8 mouse cellular contexts compared by ENCODE assay signal in the genomic region with DNA sequence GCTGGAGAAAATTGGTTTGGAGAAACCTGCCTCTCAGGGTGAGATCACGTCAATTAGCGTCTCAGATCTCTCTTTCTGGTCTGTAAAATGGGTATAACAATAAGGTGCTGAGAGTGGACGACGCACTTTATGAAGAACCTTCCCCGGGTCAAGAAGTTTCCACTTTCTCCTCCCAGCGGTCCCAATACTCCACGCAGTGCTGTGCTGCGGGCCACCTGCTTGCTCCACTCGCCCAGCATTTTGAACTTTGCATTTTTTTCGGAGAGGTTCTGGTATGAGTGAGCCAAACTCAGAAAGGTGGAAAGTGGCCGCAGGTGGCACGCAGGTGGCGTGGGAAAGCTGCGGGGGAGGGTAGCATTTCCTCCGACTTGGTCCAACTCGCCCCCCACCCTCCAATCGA. TPM values are rescaled to one million over a fixed set of nuclear protein-coding genes. Genes with fewer than 3 reads are reported as not detected.
DNase-seq lines count a peak whose midpoint lies in the region; ATAC-seq and TF ChIP-seq lines count a peak whose summit lies in the region.

No protein-coding gene starts in this region.

- no peak for TF ChIP-seq CTCF in ES-Bruce4 (IDR thresholded peaks at IDR 0.05; ENCODE audit: low read depth, low read length)

- WGBS in forebrain, embryonic 16.5 days, result under 1% methylated on average over 17 of the region's 17 CpGs
- under 1% methylated on average over 17 of the region's 17 CpGs for whole genome bisulfite sequencing in liver, embryonic 13.5 days (ENCODE audit: insufficient replicate concordance)

- H3K4me3 ChIP-seq in ES-Bruce4 (ENCODE audit: low read depth, low read length), result peak overlapping the region; percentile 92
- peak overlapping the region; percentile 74 for H3K4me3 ChIP-seq in forebrain, embryonic 16.5 days (replicated peaks; ENCODE audit: low read length)
- peak overlapping the region; percentile 88 for H3K4me3 ChIP-seq in liver, embryonic 13.5 days (replicated peaks)

- H3K9me3 ChIP-seq in ES-Bruce4 (replicated peaks; ENCODE audit: control insufficient read depth, insufficient read depth, low read length, poor library complexity, severe bottlenecking), result no peaks in the 10 kb centered on the region
- no peaks in the 10 kb centered on the region for H3K9me3 ChIP-seq in forebrain, embryonic 16.5 days (ENCODE audit: control insufficient read depth, low read length)
- H3K9me3 ChIP-seq in liver, embryonic 13.5 days (replicated peaks), result no peaks in the 10 kb centered on the region

- TF ChIP-seq EP300 in ES-Bruce4 (IDR thresholded peaks at IDR 0.05; ENCODE audit: insufficient read depth, low read depth, low read length), result no peak

- peaks cover 8% of the 10 kb centered on the region for H3K27me3 ChIP-seq in ES-Bruce4 (ENCODE audit: control insufficient read depth, insufficient read depth, low read length, poor library complexity, severe bottlenecking)
- no peaks in the 10 kb centered on the region for H3K27me3 ChIP-seq in forebrain, embryonic 16.5 days (replicated peaks; ENCODE audit: control insufficient read depth, insufficient read depth, low read length)
- H3K27me3 ChIP-seq in liver, embryonic 13.5 days, result peaks cover 3% of the 10 kb centered on the region; the same call in 1 of the 2 replicates

- peak overlapping the region; percentile 60 for H3K9ac ChIP-seq in ES-Bruce4 (ENCODE audit: low read depth, poor library complexity, severe bottlenecking)
- peak overlapping the region; percentile 67 for H3K9ac ChIP-seq in forebrain, embryonic 16.5 days (replicated peaks; ENCODE audit: low read depth, low read length)
- peak overlapping the region; percentile 92 for H3K9ac ChIP-seq in liver, embryonic 13.5 days

- peaks cover 6% of the 10 kb centered on the region for H3K36me3 ChIP-seq in ES-Bruce4 (ENCODE audit: control insufficient read depth, insufficient read depth, low read length, poor library complexity, severe bottlenecking)
- H3K36me3 ChIP-seq in forebrain, embryonic 16.5 days (ENCODE audit: control insufficient read depth, insufficient read depth), result no peaks in the 10 kb centered on the region
- peaks cover 28% of the 10 kb centered on the region for H3K36me3 ChIP-seq in liver, embryonic 13.5 days

- DNase-seq in frontal cortex, postnatal 25 days (ENCODE audit: low spot score in 2 of 2), result no peak
- DNase-seq in liver, embryonic 13.5 days, result no peak
- no peak for DNase-seq in adrenal gland, postnatal 4 days (ENCODE audit: low spot score in 2 of 2)
- DNase-seq in thymus, postnatal 36 days, result no peak
- no peak for DNase-seq in thymus, postnatal 0 days (ENCODE audit: low spot score)

- H3K4me2 ChIP-seq in forebrain, embryonic 16.5 days (ENCODE audit: low read length), result peak overlapping the region; percentile 93
- peak overlapping the region; percentile 93 for H3K4me2 ChIP-seq in liver, embryonic 13.5 days

- H3K4me1 ChIP-seq in ES-Bruce4 (ENCODE audit: control insufficient read depth, insufficient read depth, low read length), result no peaks in the 10 kb centered on the region
- peaks cover 13% of the 10 kb centered on the region for H3K4me1 ChIP-seq in forebrain, embryonic 16.5 days (replicated peaks; ENCODE audit: control insufficient read depth, insufficient read depth, low read length)
- peaks cover 55% of the 10 kb centered on the region for H3K4me1 ChIP-seq in liver, embryonic 13.5 days (replicated peaks)

- no peak overlapping the region for H3K27ac ChIP-seq in ES-Bruce4 (ENCODE audit: insufficient read depth, low read length)
- H3K27ac ChIP-seq in forebrain, embryonic 16.5 days (ENCODE audit: low read length), result no peak overlapping the region
- H3K27ac ChIP-seq in liver, embryonic 13.5 days, result peak overlapping the region; percentile 86

- peak; percentile 28 for ATAC-seq in frontal cortex, adult (ENCODE audit: low TSS enrichment)
- ATAC-seq in forebrain, embryonic 16.5 days, result peak; percentile 45
- ATAC-seq in liver, embryonic 13.5 days (ENCODE audit: low read depth), result peak; percentile 76

- no peak for TF ChIP-seq POLR2A in ES-Bruce4 (IDR thresholded peaks at IDR 0.05; ENCODE audit: insufficient read depth, low read length)

RNA-seq across cellular contexts. Expression of gene Tom1l1, which starts 1.1 kb away (rescaled TPM):
- polyA plus RNA-seq in ES-Bruce4 (2011; ENCODE audit: insufficient read depth, insufficient read length, low read depth, missing spikeins), result 91.5 and 93.5 TPM in 2 replicates
- 11.4 and 13.1 TPM in 2 replicates for polyA plus RNA-seq in forebrain, embryonic 16.5 days (2015; fragmentation: Nextera tagmentation; extraction: Ambion mirVana)
- polyA plus RNA-seq in liver, embryonic 13.5 days (2015; fragmentation: Nextera tagmentation; extraction: Ambion mirVana), result 60.7 and 70.4 TPM in 2 replicates
- 10 to 100 TPM; 31.2 to 35.5 TPM for total RNA-seq in adrenal gland, postnatal 4 days (2021)
- 9.2 and 9.9 TPM in 2 replicates for polyA plus RNA-seq in thymus, postnatal 0 days (2015; fragmentation: Nextera tagmentation; extraction: Ambion mirVana)

RNA-seq across cellular contexts. Expression of gene Cox11, which starts 49.1 kb away (rescaled TPM):
- polyA plus RNA-seq in ES-Bruce4 (2011; ENCODE audit: insufficient read depth, insufficient read length, low read depth, missing spikeins), result 28.1 and 28.3 TPM in 2 replicates
- 34.3 and 37.3 TPM in 2 replicates for polyA plus RNA-seq in forebrain, embryonic 16.5 days (2015; fragmentation: Nextera tagmentation; extraction: Ambion mirVana)
- 27.1 and 29.8 TPM in 2 replicates for polyA plus RNA-seq in liver, embryonic 13.5 days (2015; fragmentation: Nextera tagmentation; extraction: Ambion mirVana)
- total RNA-seq in adrenal gland, postnatal 4 days (2021), result 10 to 100 TPM; 22.1 to 23.4 TPM
- polyA plus RNA-seq in thymus, postnatal 0 days (2015; fragmentation: Nextera tagmentation; extraction: Ambion mirVana), result 23.2 and 31.1 TPM in 2 replicates

RNA-seq across cellular contexts. Expression of gene Stxbp4, which starts 49.2 kb away (rescaled TPM):
- 12.0 and 13.2 TPM in 2 replicates for polyA plus RNA-seq in ES-Bruce4 (2011; ENCODE audit: insufficient read depth, insufficient read length, low read depth, missing spikeins)
- 17.7 and 19.4 TPM in 2 replicates for polyA plus RNA-seq in forebrain, embryonic 16.5 days (2015; fragmentation: Nextera tagmentation; extraction: Ambion mirVana)
- polyA plus RNA-seq in liver, embryonic 13.5 days (2015; fragmentation: Nextera tagmentation; extraction: Ambion mirVana), result 7.0 and 9.9 TPM in 2 replicates
- 10 to 100 TPM; 11.5 to 12.4 TPM for total RNA-seq in adrenal gland, postnatal 4 days (2021)
- polyA plus RNA-seq in thymus, postnatal 0 days (2015; fragmentation: Nextera tagmentation; extraction: Ambion mirVana), result 6.3 and 7.2 TPM in 2 replicates
